ENCODE assay signal across 24 mouse cellular contexts in genomic region chr3:101131772-101132171, GRCm38 (mm10). TPM values are rescaled to one million over a fixed set of nuclear protein-coding genes. Genes with fewer than 3 reads are reported as not detected.
DNase-seq lines count a peak whose midpoint lies in the region; ATAC-seq and TF ChIP-seq lines count a peak whose summit lies in the region.
"Had no signal": no experiment of that assay in that cellular context is flagged by ENCODE, and none has a peak within 500 bp of the region (broad histone marks: within the 10 kb centered on the region; RNA-seq: fewer than 3 reads in every experiment).

No protein-coding gene starts in this region.

- TF ChIP-seq POLR2A in heart, adult 2 months (IDR thresholded peaks at IDR 0.05; ENCODE audit: insufficient read depth, low read depth, low read length), result no peak
- TF ChIP-seq POLR2A in lung, adult 2 months (IDR thresholded peaks at IDR 0.05; ENCODE audit: borderline replicate concordance, extremely low read depth, low read depth, low read length), result no peak

- peaks cover 7% of the 10 kb centered on the region for H3K4me1 ChIP-seq in heart, adult 2 months (ENCODE audit: control insufficient read depth, insufficient read depth, low read length)
- H3K4me1 ChIP-seq in lung, embryonic 16.5 days (replicated peaks; ENCODE audit: control insufficient read depth, insufficient read depth, low read length), result peaks cover 8% of the 10 kb centered on the region
- H3K4me1 ChIP-seq in lung, adult 2 months (ENCODE audit: control insufficient read depth, insufficient read depth, low read length), result peaks cover 15% of the 10 kb centered on the region

- WGBS in heart, adult 2 months, result 43% methylated on average over 5 of the region's 5 CpGs
- 71% methylated on average over 5 of the region's 5 CpGs for WGBS in lung, embryonic 16.5 days
- 62% methylated on average over 5 of the region's 5 CpGs for WGBS in lung, adult 2 months

- no peak for DNase-seq in heart, adult 2 months
- no peak for DNase-seq in heart, adult 8-10 months (ENCODE audit: low spot score)
- no peak for DNase-seq in lung, adult 2 months
- peak; percentile 58 for DNase-seq in lung, postnatal 36 days
- no peak for DNase-seq in lung, postnatal 25 days (ENCODE audit: low spot score)
- DNase-seq: adrenal gland, adult 2 months; adrenal gland, postnatal 10 days; adrenal gland, postnatal 25 days; cerebellum, adult 11 months; cerebellum, adult 18-20 months; cerebellum, adult 8-10 months; cerebellum, adult 9-11 months; cerebellum, postnatal 14 days; cerebellum, postnatal 36 days; embryo, embryonic 11 days had no signal

- intact Hi-C loops in heart, adult 2 months (cut with DNase I), result loop anchor here (2.0 kb wide), 2 partner anchors 149 to 161 kb away; no protein-coding TSS in a partner anchor

- TF ChIP-seq EP300 in heart, adult 2 months (IDR thresholded peaks at IDR 0.05; ENCODE audit: insufficient read depth, low read depth, low read length), result no peak

- H3K4me3 ChIP-seq in heart, adult 2 months, result no peak overlapping the region
- H3K4me3 ChIP-seq in lung, embryonic 16.5 days (ENCODE audit: low read length), result no peak overlapping the region
- no peak overlapping the region for H3K4me3 ChIP-seq in lung, adult 2 months (replicated peaks; ENCODE audit: extremely low read depth, low read depth, low read length)
- H3K4me3 ChIP-seq: embryonic facial prominence, embryonic 13.5 days; embryonic facial prominence, embryonic 15.5 days; erythroblast, embryonic 14.5 days; forebrain, embryonic 10.5 days; forebrain, embryonic 12.5 days had no signal

- H3K9me3 ChIP-seq in lung, embryonic 16.5 days (ENCODE audit: control insufficient read depth, low read length), result no peaks in the 10 kb centered on the region
- H3K9me3 ChIP-seq: embryonic facial prominence, embryonic 13.5 days; embryonic facial prominence, embryonic 15.5 days; forebrain, embryonic 10.5 days; forebrain, embryonic 12.5 days had no signal

- no peak for TF ChIP-seq CTCF in heart, adult 2 months (IDR thresholded peaks at IDR 0.05)
- no peak for TF ChIP-seq CTCF in lung, adult 2 months (IDR thresholded peaks at IDR 0.05; ENCODE audit: insufficient read depth, low read length)

- no peak overlapping the region for H3K4me2 ChIP-seq in lung, embryonic 16.5 days (ENCODE audit: low read depth, low read length)
- H3K4me2 ChIP-seq: embryonic facial prominence, embryonic 13.5 days; embryonic facial prominence, embryonic 15.5 days; forebrain, embryonic 12.5 days had no signal

- no peak overlapping the region for H3K9ac ChIP-seq in heart, adult 2 months (ENCODE audit: low read depth, low read length)
- no peak overlapping the region for H3K9ac ChIP-seq in lung, embryonic 16.5 days (ENCODE audit: low read length)
- H3K9ac ChIP-seq: embryonic facial prominence, embryonic 13.5 days; embryonic facial prominence, embryonic 15.5 days; forebrain, embryonic 12.5 days had no signal

- no peak for ATAC-seq in lung, embryonic 16.5 days (ENCODE audit: low read depth)
- ATAC-seq: forebrain, embryonic 14.5 days had no signal

- peak overlapping the region; percentile 38 for H3K27ac ChIP-seq in heart, adult 2 months
- H3K27ac ChIP-seq in lung, embryonic 16.5 days (ENCODE audit: low read length), result 0 out of 2 replicates have a peak overlapping the region, but pooled peaks have one; percentile 17
- H3K27ac ChIP-seq: embryonic facial prominence, embryonic 13.5 days; embryonic facial prominence, embryonic 15.5 days; forebrain, embryonic 10.5 days; forebrain, embryonic 12.5 days had no signal

- H3K36me3 ChIP-seq in heart, adult 2 months (ENCODE audit: control insufficient read depth, insufficient read depth, low read length), result 0 out of 2 replicates have a peak, but pooled peaks cover 3% of the 10 kb centered on the region
- H3K36me3 ChIP-seq in lung, embryonic 16.5 days (ENCODE audit: control insufficient read depth, insufficient read depth, low read length), result no peaks in the 10 kb centered on the region
- H3K36me3 ChIP-seq: embryonic facial prominence, embryonic 13.5 days; embryonic facial prominence, embryonic 15.5 days; forebrain, embryonic 10.5 days; forebrain, embryonic 12.5 days had no signal

- no peaks in the 10 kb centered on the region for H3K79me2 ChIP-seq in heart, adult 2 months (replicated peaks; ENCODE audit: control insufficient read depth, insufficient read depth, low read length)

- H3K27me3 ChIP-seq in heart, adult 2 months (ENCODE audit: control insufficient read depth, insufficient read depth, low read length), result no peaks in the 10 kb centered on the region
- no peaks in the 10 kb centered on the region for H3K27me3 ChIP-seq in lung, embryonic 16.5 days (ENCODE audit: control insufficient read depth, insufficient read depth, low read depth, low read length)
- H3K27me3 ChIP-seq: embryonic facial prominence, embryonic 13.5 days; embryonic facial prominence, embryonic 15.5 days; forebrain, embryonic 12.5 days had no signal

RNA-seq across cellular contexts. Expression of gene Ptgfrn, which starts 21.7 kb away (rescaled TPM):
- 10 to 100 TPM; 19.4 to 25.1 TPM for total RNA-seq in heart, adult 2 months (2021)
- 18.5 and 27.2 TPM in 2 replicates for polyA plus RNA-seq in heart, adult 2 months (2012; rRNA removed)
- 10 to 100 TPM; 17.2 to 21.1 (median 19.8) TPM for total RNA-seq in heart, adult 8-10 months (2022)
- 4.8 and 5.6 TPM in 2 replicates for polyA plus RNA-seq in lung, embryonic 16.5 days (2015; fragmentation: Nextera tagmentation; extraction: Ambion mirVana)
- 63.0 and 81.5 TPM in 2 replicates for polyA plus RNA-seq in lung, adult 2 months (2012; rRNA removed)
- total RNA-seq: common myeloid progenitor, adult 5-6 weeks; MEL had no signal
- polyA plus RNA-seq: erythroblast, embryonic 14.5 days had no signal
